Mouse (Mus musculus): Measurements from ENCODE around the gene Fgd5.

DNA sequence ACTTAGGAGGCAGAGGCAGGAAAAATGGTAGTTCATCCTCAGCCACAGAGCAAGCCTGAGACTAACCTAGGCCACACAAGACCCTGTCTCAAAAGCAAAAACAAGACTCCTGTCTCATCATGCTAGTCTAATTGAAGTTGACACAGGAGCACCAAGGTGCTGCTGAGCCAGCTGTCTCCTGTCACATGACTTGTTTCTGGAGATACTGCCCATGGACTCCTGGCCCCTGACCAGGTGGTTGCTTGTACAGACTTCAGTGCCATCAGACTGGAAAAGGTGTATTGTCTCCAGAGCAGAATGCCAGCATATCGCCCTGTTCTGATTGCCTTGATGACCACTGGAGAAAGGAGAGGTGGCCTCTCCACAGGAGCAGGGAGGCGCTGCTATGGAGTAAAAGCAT lies 102.1 kb downstream of the Fgd5 start:
- TF ChIP-seq SRF (IDR thresholded peaks at IDR 0.05; ENCODE audit: control insufficient read depth, insufficient read length, low read depth) (no peak), CEBPB (IDR thresholded peaks at IDR 0.05; ENCODE audit: insufficient read depth, poor library complexity, severe bottlenecking) (no peak), USF1 (IDR thresholded peaks at IDR 0.05; ENCODE audit: low read depth) (no peak), TCF12 (IDR thresholded peaks at IDR 0.05; ENCODE audit: insufficient read depth, poor library complexity, severe bottlenecking) (no peak), POLR2A (IDR thresholded peaks at IDR 0.05; ENCODE audit: insufficient read length, low read depth) (no peak), TCF3 (IDR thresholded peaks at IDR 0.05; ENCODE audit: insufficient read length, low read depth) (no peak), MYOG (IDR thresholded peaks at IDR 0.05; ENCODE audit: control insufficient read depth in 1 of 3, insufficient read depth in 1 of 3, insufficient read length in 2 of 3, low read depth in 2 of 3) (no peak), REST (IDR thresholded peaks at IDR 0.05; ENCODE audit: insufficient read depth, insufficient read length) (no peak), MYOD1 (IDR thresholded peaks at IDR 0.05; ENCODE audit: control insufficient read depth in 1 of 3, insufficient read length in 2 of 3, low read depth in 2 of 3) (no peak)
